Mouse (Mus musculus): Measurements from ENCODE around the gene Galp. TPM values are rescaled to one million over a fixed set of nuclear protein-coding genes. Genes with fewer than 3 reads are reported as not detected.
"Not testable (repeated sequence)": the region's sequence is repeated elsewhere in the genome, so short reads cannot be mapped to it uniquely, and the experiment has no call there.

Gene Galp
- total and polyA plus RNA-seq, 3 experiments: not detected

DNA sequence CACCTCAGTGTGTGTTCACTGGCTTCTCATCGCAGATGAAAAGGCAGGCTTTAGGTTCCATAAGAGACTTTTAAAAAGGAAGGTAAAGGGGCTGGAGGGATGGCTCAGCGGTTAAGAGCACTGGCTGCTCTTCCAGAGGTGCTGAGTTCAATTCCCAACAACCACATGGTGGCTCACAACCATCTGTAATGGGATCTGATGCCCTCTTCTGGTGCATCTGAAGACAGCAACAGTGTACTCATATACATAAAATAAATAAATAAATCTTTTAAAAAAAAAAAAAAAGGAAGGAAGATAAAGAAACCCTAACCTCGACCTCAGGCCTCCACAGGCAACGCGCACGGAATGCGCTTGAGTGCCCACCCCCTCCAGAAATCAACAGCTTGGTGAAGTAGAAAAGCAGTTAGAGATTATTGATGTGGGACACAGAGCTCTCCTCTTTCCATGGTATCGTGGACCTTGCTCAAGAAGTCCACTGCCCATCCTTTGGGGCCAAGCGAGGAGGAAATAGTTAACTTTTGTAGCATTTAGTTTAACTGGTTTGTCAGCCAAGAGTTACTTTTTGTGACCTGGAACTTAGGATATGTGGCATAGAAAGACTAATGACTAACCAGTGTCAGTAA lies 22.4 kb upstream of the Galp start:
- DNase-seq: not testable (repeated sequence)

GRCm38 (mm10) chr7:6179013-6179412 lies 17.9 kb upstream of the Galp start:
- no peak for DNase-seq

DNA sequence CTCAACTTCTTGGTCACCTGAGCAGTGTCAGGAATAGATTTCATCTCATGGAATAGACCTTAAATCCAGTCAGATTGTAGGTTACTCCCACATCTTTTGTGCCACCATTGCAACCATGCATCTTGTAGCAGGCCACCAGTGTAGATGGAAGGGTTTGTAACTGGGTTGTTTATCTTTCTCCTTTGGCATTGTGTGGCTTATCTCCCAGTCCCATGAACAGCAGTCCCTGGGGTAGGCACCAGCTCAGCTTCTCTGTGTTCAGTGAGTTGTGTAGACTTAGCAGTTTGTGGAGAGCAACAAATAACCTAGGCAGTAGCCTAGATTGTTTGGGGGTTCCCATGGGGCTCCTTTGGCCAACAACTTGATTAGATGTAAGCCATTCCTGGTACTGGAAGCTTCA lies 14.0 kb upstream of the Galp start:
- no peak for DNase-seq

DNA sequence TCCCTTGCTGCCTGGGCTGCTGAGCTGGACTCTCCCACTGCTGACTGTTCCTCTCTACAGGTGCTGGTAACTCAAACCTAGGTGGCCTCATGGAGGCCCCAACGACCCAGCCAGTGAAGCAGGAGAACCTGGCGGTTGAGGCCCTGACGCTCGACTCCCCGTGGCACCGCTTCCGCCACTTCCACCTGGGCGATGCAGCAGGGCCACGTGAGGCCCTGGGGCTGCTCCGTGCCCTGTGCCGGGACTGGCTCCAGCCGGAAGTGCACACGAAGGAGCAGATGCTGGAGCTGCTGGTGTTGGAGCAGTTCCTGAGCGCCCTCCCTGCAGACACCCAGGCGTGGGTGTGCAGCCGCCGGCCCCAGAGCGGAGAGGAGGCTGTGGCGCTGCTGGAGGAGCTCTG lies 13.1 kb upstream of the Galp start:
- no peak for DNase-seq

GRCm38 (mm10) chr7:6184521-6184920 lies 12.4 kb upstream of the Galp start:
- no peak for DNase-seq

GRCm38 (mm10) chr7:6185391-6185790 lies 11.5 kb upstream of the Galp start:
- DNase-seq: no peak

- no peak for DNase-seq
Observed at GRCm38 (mm10) chr7:6186176-6186575, 10.7 kb upstream of the Galp start.

DNA sequence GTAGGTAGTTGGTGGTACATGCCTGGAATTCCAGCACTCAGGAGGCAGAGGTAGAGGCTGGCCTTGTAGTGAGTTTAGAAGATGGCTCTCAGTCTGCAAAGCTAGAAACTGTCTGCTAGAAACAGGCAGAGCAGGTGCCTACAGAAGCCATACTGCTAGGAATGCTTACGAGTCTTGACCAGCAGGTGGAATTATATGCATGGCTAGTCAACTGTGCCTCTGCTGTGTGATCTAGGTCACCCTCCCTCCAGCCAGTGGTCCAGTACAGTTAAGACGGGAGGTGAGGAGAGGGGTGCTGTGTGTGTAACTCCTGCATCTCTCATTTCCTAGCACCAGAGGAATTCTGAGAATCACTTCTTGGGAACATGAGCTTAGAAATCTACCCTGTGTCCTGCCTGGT lies 10.1 kb upstream of the Galp start:
- no peak for DNase-seq

GRCm38 (mm10) chr7:6189542-6189941 lies 7.3 kb upstream of the Galp start:
- no peak for DNase-seq

DNA sequence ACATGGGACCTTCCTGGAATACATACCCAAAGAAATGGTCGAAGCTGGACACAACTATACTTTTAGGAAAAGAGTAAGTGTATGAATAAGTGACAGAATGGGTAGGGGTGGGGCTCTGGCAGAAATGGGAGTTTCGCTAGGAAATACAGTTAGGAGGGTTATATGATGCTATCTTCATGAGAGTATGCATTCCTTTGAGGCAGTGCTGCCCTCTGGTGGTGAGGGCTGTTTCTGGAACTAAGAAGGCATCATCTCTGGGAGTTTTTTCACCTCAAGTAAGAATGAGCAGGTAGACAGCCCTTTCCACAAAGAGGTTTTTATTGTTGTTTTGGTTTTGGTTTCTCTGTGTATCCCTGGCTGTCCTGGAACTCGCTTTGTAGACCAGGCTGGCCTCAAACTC lies 5.5 kb upstream of the Galp start:
- peak; percentile 72 for DNase-seq

DNA sequence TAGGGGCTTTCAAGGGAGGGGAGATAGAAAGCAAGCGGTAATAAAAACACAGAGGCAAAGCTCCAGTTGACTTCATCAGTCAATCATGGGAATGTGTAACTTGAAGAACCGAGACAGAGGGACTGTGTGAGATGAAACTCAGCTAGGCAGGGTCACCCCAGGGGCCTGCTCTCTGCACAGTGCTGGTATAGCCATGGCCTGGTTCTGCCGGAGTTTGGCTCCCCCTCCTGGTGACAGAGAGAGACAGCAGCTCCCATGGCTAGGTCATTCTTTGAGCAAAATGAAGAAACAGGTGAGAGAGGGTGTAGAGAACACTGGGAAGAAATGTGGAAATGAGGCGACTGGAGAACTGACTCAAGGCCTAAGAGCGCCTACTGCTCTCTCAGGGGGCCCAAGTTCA lies 2.8 kb upstream of the Galp start:
- DNase-seq: peak; percentile 46

DNA sequence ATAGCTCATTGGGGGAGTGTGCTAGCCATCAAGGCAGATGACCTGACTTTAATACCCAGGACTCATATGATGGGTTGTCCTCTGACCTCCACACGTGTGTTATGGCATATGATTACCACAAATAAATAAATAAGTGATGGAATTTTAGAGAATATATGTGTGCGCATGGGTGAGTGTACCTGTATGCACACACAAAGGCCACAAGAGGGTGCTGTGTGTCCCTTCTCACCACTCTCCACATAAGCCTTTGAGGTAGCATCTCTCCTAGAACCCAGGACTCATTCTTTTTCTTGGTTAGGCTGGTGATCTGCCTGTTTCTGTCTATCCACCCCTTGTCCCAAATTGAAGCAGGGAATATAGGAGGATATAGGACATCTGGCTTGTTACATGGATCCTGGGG lies 1.1 kb upstream of the Galp start:
- no peak for DNase-seq

DNA sequence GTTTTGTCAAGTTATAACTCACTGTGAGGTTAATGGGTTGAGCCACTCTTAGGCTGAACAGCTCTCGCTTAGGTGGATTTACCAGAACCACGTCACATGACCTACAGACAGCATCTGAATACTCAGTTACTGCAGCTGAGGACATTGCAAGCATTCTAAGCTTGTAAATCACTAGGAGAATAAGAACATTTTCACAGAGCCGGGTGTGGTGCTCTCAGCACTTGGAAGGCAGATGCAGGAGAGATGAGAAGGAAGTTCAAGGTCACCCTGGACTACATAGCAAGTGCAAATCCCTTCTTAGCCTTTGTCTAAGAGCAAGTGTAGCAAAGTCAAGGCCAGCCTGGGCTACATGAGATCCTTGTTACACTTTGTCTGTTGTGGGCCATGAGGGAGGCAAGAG lies 7.3 kb downstream of the Galp start:
- DNase-seq: no peak

DNA sequence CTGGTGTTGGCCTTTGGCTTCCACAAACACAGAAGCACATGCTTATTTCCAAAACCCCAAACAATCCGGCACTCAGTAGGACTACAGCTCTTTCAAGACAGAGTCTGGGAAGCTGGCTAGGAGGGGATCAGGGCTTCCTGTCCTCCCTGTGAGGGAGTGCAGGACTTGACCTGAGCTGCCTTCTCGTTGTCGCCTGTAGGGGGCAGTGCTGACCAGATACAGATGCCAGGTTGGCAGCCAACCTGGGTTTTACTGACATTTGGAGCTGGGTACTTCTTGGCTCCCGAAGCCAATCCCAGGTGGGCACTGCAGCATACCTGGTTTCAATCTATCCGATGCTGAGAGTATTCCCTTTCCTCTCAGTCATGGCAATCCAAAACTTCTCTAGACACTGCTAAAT lies 16.3 kb downstream of the Galp start:
- DNase-seq: peak; percentile 47

DNA sequence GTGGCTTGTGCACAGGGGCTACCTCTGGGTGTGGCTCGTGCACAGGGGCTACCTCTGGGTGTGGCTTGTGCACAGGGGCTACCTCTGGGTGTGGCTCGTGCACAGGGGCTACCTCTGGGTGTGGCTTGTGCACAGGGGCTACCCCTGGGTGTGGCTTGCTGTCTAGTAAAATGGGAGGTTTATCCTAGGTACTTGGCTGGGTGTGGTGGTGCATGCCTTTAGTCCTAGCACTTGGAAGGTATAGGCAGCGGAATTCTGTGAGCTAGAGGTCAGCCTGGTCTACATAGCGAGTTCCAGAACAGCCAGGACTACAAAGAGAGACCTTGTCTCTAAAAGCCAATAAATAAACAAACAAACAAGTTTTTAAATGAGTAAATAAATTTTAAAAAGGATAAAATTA lies 17.8 kb downstream of the Galp start:
- DNase-seq: not testable (repeated sequence)

- no peak for DNase-seq
Observed at GRCm38 (mm10) chr7:6220147-6220546, 23.3 kb downstream of the Galp start.

- no peak for DNase-seq
Observed at GRCm38 (mm10) chr7:6221978-6222377, 25.1 kb downstream of the Galp start, which contains the start of gene Zscan5b. Gene Zscan5b (plus strand): TSS chr7:6222278.

GRCm38 (mm10) chr7:6228491-6228890 lies 31.6 kb downstream of the Galp start:
- DNase-seq: peak; percentile 37

- DNase-seq: no peak
Observed at GRCm38 (mm10) chr7:6239787-6240186, 42.9 kb downstream of the Galp start.

- peak; percentile 29 for DNase-seq
Observed at GRCm38 (mm10) chr7:6240841-6241425, 44.0 kb downstream of the Galp start.

GRCm38 (mm10) chr7:6244361-6245292 lies 47.7 kb downstream of the Galp start:
- no peak for DNase-seq

DNA sequence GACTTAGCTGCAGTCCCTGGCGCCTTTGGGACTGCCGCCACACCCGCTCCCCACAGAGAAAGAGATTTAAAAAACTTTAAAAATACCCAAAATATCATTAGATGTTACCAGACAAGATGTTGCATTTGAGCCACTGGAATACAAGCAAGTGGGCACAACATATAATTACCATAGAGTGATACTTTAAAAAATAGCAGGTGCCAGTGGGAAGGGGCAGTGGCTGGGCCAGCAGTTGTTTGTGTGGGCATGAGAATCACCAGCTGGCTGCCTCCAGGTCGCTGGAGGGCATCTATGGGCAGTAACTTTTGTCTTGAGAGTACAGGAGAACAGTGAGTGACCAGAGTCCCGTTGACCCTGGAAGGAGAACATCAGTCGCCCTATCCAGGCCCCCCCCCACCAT lies 55.5 kb downstream of the Galp start, which contains the start of gene Epp13:
Epp13 (plus strand) TSS at position 301 of the 400 bp plus-strand sequence.
- no peak for DNase-seq

- DNase-seq: no peak
Observed at GRCm38 (mm10) chr7:6254451-6254850, 57.6 kb downstream of the Galp start.

All from adrenal gland, adult 2 months (tissue).